Mouse (Mus musculus): ENCODE results near the gene Adsl.

Adsl gene

DNA sequence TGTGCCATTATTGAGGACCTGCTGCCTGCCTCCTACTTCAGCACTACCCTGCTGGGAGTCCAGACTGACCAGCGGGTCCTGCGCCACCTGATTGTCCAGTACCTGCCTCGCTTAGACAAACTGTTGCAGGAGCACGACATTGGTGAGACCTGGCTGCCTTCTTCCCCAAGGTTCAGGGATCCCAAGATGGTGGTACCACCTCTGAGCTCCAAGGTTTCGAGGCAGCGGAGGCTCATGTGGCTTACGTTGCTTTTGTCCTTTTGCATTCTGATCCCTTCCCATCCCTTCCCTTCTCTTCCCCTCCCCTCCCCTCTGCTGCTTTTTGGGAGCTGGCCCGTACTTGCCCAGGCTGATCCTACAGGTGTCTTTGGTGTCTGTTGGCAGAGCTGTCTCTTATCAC lies 59.6 kb downstream of the Adsl start:
- DNase-seq (ENCODE audit: low read depth, low spot score), result no peak

DNA sequence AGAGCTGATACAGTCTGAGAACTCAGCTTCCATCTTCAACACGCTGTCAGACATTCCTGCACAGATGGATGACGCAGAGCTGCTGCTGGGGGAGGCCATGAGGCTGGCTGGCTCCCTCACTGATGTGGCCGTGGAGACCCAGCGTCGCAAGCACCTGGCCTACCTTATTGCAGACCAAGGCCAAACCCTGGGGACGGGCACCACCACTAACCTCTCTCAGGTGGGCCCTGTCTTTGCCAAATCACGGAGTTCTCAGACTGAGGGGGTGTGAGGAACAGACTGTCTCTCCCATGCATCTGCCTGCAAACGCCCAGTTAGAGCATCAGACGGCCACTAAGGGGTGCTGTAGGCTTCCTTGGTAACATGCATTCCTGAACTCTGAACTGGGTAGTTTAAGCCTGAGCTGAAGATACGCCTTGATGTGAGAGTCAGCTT lies 60.4 kb downstream of the Adsl start:
- DNase-seq (ENCODE audit: low read depth, low spot score), result no peak

DNA sequence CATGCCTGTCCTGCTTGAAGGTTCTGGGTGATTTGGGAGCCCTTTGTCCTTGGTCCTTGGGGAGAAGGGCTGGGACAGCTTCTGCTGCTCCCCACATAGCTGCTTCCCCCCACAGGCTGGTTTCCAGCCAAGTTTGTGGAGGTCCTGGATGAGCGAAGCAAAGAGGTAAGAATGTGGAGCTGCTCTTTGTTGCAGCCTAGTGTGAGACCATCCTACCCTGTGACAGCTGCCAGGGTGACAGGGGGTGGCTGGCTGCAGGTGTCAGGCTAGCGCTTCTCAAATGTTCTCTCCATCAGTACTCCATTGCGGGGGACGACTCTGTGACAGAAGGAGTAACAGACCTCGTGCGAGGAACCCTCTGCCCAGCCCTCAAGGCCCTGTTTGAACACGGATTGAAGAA lies 61.8 kb downstream of the Adsl start:
- DNase-seq (ENCODE audit: low read depth, low spot score), result no peak

DNA sequence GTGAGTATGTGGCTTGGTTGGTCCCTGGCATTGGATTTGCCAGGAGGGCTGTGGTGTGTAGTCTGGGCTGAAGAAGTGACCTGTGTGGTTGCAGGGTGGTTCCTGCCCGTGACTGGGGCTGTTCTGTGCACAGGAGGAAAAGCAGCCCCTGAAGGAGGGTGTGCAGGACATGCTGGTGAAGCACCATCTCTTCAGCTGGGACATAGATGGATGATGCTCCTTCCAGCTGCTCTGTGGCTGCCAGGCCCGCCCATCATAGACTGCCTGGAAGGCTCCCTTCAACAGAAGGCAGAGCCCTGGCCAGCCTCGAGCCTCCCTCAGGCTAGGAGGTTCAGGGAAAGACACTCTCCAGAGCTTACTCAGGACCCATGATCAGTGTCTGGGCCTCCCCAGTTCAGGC lies 63.2 kb downstream of the Adsl start:
- no peak for DNase-seq (ENCODE audit: low read depth, low spot score)

DNA sequence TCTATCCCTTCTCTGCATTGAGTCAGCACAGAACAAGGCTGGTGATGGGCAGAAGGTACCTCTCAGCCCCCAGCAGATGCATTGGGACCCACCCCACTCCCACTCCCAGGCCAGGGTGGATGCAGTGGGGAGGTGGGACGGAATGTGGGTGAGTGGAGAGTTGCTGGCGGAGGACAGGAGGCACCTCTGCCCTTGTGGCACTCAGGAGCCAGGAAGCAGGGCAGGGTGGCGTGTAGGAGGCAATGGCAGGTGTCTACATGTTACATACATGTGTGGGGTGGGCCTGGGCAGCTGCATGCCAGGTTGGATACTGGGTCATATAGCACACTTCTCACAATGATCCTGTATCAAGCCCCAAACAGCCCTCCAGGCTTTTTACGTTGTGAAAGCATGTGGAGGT lies 64.1 kb downstream of the Adsl start:
- no peak for DNase-seq (ENCODE audit: low read depth, low spot score)

DNA sequence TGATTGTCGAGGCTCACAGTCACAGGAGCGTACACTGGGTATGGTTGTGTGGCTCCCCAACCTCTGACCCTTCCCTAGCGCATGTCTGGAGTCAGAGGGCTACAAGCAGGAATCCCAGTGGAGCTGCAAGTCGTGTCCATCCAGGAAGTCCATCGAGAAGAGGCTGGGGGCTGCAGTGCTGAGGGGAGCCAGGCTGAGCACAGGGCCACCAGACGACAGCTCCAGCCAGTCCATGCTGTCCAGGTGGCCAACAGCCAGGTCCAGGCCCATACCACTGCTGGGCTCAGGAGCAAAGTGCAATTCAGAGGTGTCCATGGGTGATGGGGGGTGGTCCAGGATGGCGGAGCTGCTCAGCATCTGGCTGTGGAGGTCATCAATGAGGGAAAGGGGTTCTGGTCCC lies 64.9 kb downstream of the Adsl start:
- DNase-seq (ENCODE audit: low read depth, low spot score), result no peak

DNA sequence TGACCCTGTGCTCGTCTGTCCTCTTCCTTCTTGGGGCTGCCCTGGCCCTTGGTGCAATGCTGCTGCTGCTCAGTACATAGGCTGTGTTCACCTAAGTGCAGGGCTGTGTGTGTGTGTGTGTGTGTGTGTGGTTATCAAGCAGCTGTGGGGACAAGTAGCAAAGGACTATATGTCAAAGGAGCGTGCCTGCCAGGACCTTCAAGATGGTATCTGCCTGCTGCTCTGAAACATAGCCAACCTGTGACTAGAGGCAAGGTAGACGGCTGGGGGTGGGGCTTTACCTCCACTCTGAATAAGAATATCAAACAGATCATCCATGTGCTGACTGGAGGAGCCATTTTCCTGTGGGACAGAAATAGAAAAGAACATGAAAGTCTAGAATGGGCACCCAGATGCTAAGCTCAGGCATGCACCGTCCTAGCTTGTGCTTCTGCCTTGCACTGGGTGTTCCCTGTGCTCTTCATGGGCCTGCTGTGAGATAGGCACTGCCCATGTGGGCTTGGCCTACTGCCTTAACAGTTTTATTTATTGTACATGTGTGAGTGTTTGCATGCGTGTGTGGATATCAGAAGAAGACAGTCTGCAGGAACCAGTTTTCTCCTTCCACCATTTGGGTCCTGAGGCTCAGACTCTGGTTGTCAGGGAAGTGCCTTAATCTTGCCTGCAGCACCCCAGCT lies 66.9 kb downstream of the Adsl start:
- DNase-seq (ENCODE audit: low read depth, low spot score), result no peak

DNA sequence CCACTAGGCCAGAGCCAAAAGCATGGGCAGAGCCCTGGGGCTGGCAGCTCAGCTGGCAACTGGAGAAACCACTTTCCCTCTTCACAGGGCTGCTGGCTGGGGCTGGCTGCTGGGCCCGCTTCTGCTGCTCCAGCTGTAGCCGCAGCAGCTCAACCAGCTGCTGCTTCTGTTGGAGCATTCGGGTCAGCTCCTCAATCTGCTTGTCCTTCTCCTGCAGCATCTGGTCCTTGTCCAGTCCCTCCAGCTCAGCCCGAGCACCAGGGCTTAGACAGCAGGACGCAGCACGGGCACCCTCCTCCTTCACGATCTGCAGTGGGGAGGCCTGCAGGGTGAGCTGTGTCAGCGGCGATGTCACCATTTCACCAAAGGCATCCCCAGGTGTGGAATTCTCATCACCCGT lies 68.2 kb downstream of the Adsl start:
- no peak for DNase-seq (ENCODE audit: low read depth, low spot score)

DNA sequence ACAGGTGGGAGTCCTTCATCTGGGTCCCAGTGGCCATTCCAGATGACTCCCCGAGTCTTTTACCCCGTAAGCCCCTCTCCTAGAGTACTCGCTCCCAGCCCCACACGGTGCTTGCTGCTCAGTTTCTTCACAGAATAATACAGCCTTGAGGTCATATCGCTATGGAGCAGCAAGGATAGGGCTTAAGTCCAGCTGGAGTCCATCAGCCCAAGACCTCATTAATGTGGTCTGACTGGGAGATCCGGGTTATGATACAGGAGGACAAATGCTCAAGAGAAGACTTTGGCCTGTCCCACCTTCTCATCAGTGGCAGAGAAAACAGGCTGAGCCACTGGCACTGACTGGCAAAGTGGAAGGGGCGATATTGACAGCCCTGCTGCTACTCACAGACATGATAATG lies 69.0 kb downstream of the Adsl start:
- no peak for DNase-seq (ENCODE audit: low read depth, low spot score)
